Mouse (Mus musculus): ENCODE data around the gene Enc1. TPM values are rescaled to one million over a fixed set of nuclear protein-coding genes. Genes with fewer than 3 reads are reported as not detected.

The Enc1 gene
- total and polyA plus RNA-seq, 3 experiments: 3.7 to 7.0 (median 6.4) TPM

DNA sequence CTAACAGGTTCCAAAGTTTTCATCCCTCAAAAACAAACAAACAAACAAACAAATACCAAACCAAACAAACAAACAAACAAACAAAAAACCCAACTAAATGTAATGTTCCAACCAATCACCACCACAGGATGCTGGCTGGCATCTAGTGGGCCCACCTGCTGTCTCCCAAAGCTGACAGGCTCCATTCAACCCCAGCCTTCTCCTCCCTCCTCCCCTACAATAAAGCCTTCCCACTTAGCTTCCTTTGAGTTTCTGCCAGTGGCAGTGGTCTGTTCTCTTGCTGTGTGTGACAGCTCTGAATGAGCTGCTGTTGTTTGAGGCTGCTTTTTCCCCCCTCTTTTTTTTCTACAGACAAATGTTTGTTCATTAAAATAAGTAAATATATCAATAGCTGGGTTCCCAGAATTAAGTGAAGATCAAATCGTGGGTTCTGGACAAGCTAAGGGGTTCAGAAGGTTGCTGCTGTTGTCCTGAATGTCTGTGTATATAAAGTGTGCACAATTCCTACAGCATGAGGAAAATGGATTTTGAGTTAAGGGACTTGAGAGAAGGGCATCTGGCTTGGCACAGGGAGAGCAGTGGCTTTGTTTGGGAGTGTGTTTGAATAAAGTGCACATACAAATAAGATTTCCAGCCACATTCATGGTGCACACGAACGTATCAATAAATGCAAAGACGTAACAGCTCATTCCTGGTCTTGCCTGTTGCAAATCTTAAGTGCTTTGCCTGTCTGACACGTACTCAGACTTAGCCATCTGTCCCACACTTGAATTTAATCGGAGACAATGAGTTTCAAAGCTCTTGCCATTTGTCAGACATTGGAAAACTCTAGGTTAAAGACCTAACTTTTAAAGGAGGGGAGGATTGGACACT is 15.3 kb downstream of the Enc1 start:
- H3K4me3 ChIP-seq (replicated peaks in 1 of 3; ENCODE audit: low read depth in 2 of 3, low read length in 2 of 3, poor library complexity in 1 of 3): no peak overlapping the region
- DNase-seq (ENCODE audit: extremely low read depth): no peak
- no peak for TF ChIP-seq CHD2 (IDR thresholded peaks at IDR 0.05; ENCODE audit: low read length)
- no peak for TF ChIP-seq IRF4 (IDR thresholded peaks at IDR 0.05; ENCODE audit: low read depth, low read length)
- no peak for TF ChIP-seq MXI1 (IDR thresholded peaks at IDR 0.05; ENCODE audit: low read depth, low read length)
- no peak for TF ChIP-seq GABPA (IDR thresholded peaks at IDR 0.05; ENCODE audit: insufficient replicate concordance, low read depth, low read length)
- TF ChIP-seq MEF2A (IDR thresholded peaks at IDR 0.05; ENCODE audit: borderline replicate concordance, low read depth, low read length): no peak
- no peak for TF ChIP-seq UBTF (IDR thresholded peaks at IDR 0.05; ENCODE audit: low read depth, low read length)
- TF ChIP-seq USF1 (IDR thresholded peaks at IDR 0.05; ENCODE audit: low read depth, low read length): no peak
- TF ChIP-seq ETS1 (conservative IDR thresholded peaks at IDR 0.05; ENCODE audit: low read depth, low read length): no peak
- TF ChIP-seq ZKSCAN1 (IDR thresholded peaks at IDR 0.05; ENCODE audit: borderline replicate concordance, low read depth, low read length): no peak
- TF ChIP-seq PAX5 (IDR thresholded peaks at IDR 0.05; ENCODE audit: low read length): no peak
- TF ChIP-seq ZC3H11A (IDR thresholded peaks at IDR 0.05; ENCODE audit: low read depth, low read length): no peak
- no peak for TF ChIP-seq USF2 (conservative IDR thresholded peaks at IDR 0.05; ENCODE audit: low read depth, low read length)
- no peak for TF ChIP-seq JUND (conservative IDR thresholded peaks at IDR 0.05; ENCODE audit: low read depth, low read length)
- TF ChIP-seq ZNF384 (IDR thresholded peaks at IDR 0.05; ENCODE audit: low read depth, low read length): no peak
- no peak for TF ChIP-seq POLR2AphosphoS2 (IDR thresholded peaks at IDR 0.05; ENCODE audit: low read depth, low read length)
- no peak for TF ChIP-seq TCF12 (IDR thresholded peaks at IDR 0.05; ENCODE audit: low read depth, low read length)
- no peak for TF ChIP-seq POLR2A (IDR thresholded peaks at IDR 0.05; ENCODE audit: low read depth, low read length)
- no peak for TF ChIP-seq CHD1 (IDR thresholded peaks at IDR 0.05; ENCODE audit: low read depth, low read length)
- no peak for TF ChIP-seq E2F4 (IDR thresholded peaks at IDR 0.05; ENCODE audit: insufficient replicate concordance, low read depth, low read length)
- no peak for TF ChIP-seq RCOR1 (conservative IDR thresholded peaks at IDR 0.05; ENCODE audit: low read depth, low read length)
- H3K27ac ChIP-seq (ENCODE audit: insufficient read depth, low read depth): no peak overlapping the region
- no peak overlapping the region for H3K4me2 ChIP-seq (ENCODE audit: insufficient read depth, low read depth, poor library complexity, severe bottlenecking)
- no peaks in the 10 kb centered on the region for H3K27me3 ChIP-seq (replicated peaks)
- no peaks in the 10 kb centered on the region for H3K79me2 ChIP-seq (replicated peaks; ENCODE audit: control insufficient read depth, extremely low read depth, insufficient read depth, poor library complexity, severe bottlenecking)
- H3K9me3 ChIP-seq (replicated peaks; ENCODE audit: low read length): no peaks in the 10 kb centered on the region
- dilution Hi-C loops (cut with MboI; ENCODE audit: extremely low pct_ligation_motif_present, extremely low pct_unique_long_range_greater_than_20kb, low sequenced_read_pairs) (no loop called here), in situ Hi-C loops (cut with MboI; ENCODE audit: low pct_ligation_motif_present, low pct_unique_long_range_greater_than_20kb, low sequenced_read_pairs) (no loop called here)
- peaks cover 0 to 6% of the 10 kb centered on the region in 2 experiments; a peak in 1 of 4 replicates for H3K4me1 ChIP-seq (ENCODE audit: control insufficient read depth in 1 of 2, insufficient read depth in 2 of 2)
- H3K9ac ChIP-seq (ENCODE audit: insufficient read depth, low read depth): no peak overlapping the region
- H3K36me3 ChIP-seq (replicated peaks in 1 of 2; ENCODE audit: control insufficient read depth in 1 of 2, insufficient read depth in 1 of 2, low read length in 1 of 2): peaks cover 0 to 14% of the 10 kb centered on the region in 2 experiments

Measured in CH12.LX (cell line).